Mouse (Mus musculus): ENCODE measurements around the gene Tmem220. TPM values are rescaled to one million over a fixed set of nuclear protein-coding genes. Genes with fewer than 3 reads are reported as not detected.

Tmem220 gene
- 1.9 and 2.2 TPM in 2 replicates for polyA plus RNA-seq (2015; fragmentation: Nextera tagmentation; extraction: Ambion mirVana)

GRCm38 (mm10) chr11:67024867-67025477 lies at the start of gene Tmem220:
Gene Tmem220, plus strand, starts transcription at chr11:67025154.
- no peaks in the 10 kb centered on the region; the same call in 1 of the 2 replicates for H3K27me3 ChIP-seq
- no peaks in the 10 kb centered on the region for H3K36me3 ChIP-seq
- peak within 1 kb of the TSS; percentile 82 for H3K4me2 ChIP-seq (replicated peaks)
- 1% methylated on average over 35 of the region's 35 CpGs for WGBS
- H3K4me1 ChIP-seq = peaks cover 16% of the 10 kb centered on the region
- peak; percentile 96 for ATAC-seq (ENCODE audit: insufficient number of reproducible peaks, low FRiP score, low TSS enrichment, low read depth)
- peak within 1 kb of the TSS; percentile 59 for H3K4me3 ChIP-seq (replicated peaks)
- H3K9me3 ChIP-seq (replicated peaks) = no peaks in the 10 kb centered on the region
- H3K9ac ChIP-seq = peak within 1 kb of the TSS; percentile 54
- peak within 1 kb of the TSS; percentile 23; the same call in 1 of the 2 replicates for H3K27ac ChIP-seq (replicated peaks)

DNA sequence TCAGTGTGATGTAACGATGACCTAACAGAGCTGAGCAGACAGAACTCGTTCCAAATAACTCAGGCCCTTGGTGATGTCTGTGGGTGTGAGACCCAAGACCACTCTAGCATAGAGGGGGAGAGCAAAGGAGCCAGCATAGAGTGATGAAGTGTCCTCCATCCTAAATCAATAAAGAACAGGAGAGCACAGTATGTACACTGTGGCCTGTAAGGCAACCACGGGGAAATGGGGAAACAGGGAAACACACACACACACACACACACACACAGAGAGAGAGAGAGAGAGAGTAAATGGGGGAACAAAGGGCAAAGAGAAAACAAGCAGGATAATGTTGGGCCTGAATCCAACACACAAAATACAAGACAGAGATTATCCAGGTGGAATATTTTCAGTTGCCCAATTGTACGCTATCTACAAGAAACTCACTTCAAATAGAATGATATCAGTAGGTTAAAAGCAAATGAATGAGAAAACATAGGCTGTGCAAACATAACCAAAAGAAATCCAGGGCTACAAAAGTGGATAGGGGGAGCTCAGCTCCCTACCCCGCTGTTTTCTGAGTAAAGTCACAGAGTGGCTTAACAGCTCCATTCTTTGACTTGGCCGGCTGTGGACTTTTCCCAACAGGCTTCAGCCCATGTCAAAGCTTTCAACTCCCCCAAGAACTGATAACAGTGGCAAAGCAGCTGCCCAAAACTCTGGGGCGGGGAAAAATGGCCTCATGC lies 49.2 kb upstream of the Tmem220 start:
- H3K4me2 ChIP-seq (replicated peaks) = no peak overlapping the region
- no peak for ATAC-seq (ENCODE audit: insufficient number of reproducible peaks, low FRiP score, low TSS enrichment, low read depth)
- H3K4me1 ChIP-seq = no peaks in the 10 kb centered on the region
- H3K9ac ChIP-seq = no peak overlapping the region
- 0 out of 2 replicates have a peak, but pooled peaks cover 3% of the 10 kb centered on the region for H3K9me3 ChIP-seq (replicated peaks)
- WGBS = 92% methylated on average over 7 of the region's 7 CpGs
- no peak overlapping the region for H3K4me3 ChIP-seq (replicated peaks)
- no peaks in the 10 kb centered on the region for H3K27me3 ChIP-seq
- H3K36me3 ChIP-seq = no peaks in the 10 kb centered on the region
- H3K27ac ChIP-seq (replicated peaks) = no peak overlapping the region

DNA sequence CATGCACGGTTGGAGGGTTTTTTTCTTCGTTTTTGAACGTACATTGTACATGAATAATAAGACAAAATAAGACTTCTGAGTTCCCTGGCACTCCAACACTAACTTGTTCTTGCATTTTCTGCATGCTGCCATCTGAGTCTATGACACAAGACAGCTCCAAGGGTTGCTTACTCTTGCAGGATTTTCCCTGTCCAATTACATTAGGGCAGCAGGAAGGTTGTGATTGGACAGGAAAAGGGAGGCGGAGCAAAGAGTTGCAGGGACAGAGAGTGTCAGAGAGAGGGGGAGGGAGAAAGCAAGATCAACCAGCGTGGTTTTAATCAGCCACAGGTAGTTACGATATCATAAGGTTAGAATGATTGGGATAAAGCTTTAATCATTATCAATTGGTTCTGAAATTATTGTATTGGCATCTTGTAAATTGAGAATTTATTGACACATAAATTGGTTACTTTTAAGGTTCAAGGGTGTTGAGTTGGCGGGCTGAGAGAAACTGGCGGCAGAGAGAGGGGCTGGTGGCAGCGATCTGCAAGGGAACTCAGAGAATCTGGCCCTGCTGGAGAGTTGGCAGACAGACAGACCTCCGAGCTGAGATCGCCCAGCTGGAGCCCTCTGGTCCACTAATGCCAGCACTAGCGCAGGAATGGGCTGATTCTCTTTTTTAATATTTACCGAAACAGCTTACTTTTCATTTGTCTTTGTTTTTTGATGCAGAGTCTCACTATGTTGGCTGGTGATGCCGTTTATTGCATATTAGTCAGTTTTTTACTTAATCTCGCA lies 43.4 kb upstream of the Tmem220 start:
- WGBS = 79% methylated on average over 15 of the region's 15 CpGs
- no peak overlapping the region for H3K4me3 ChIP-seq (replicated peaks)
- H3K9ac ChIP-seq = no peak overlapping the region
- peaks cover 29% of the 10 kb centered on the region for H3K4me1 ChIP-seq
- H3K4me2 ChIP-seq (replicated peaks) = no peak overlapping the region
- H3K27ac ChIP-seq (replicated peaks) = no peak overlapping the region
- no peaks in the 10 kb centered on the region for H3K27me3 ChIP-seq
- no peak for ATAC-seq (ENCODE audit: insufficient number of reproducible peaks, low FRiP score, low TSS enrichment, low read depth)
- H3K36me3 ChIP-seq = no peaks in the 10 kb centered on the region
- no peaks in the 10 kb centered on the region for H3K9me3 ChIP-seq (replicated peaks)

GRCm38 (mm10) chr11:66982794-66983193 lies 42.2 kb upstream of the Tmem220 start:
- Histone ChIP-seq H3K4me1 (peaks cover 29% of the 10 kb centered on the region), H3K4me3 (replicated peaks) (no peak overlapping the region), H3K4me2 (replicated peaks) (no peak overlapping the region), H3K9ac (no peak overlapping the region), H3K27me3 (no peaks in the 10 kb centered on the region), H3K36me3 (no peaks in the 10 kb centered on the region), H3K27ac (replicated peaks) (0 out of 2 replicates have a peak overlapping the region, but pooled peaks have one; percentile 83), H3K9me3 (replicated peaks) (no peaks in the 10 kb centered on the region)
- WGBS = 39% methylated on average over 6 of the region's 6 CpGs
- ATAC-seq (ENCODE audit: insufficient number of reproducible peaks, low FRiP score, low TSS enrichment, low read depth) = no peak

DNA sequence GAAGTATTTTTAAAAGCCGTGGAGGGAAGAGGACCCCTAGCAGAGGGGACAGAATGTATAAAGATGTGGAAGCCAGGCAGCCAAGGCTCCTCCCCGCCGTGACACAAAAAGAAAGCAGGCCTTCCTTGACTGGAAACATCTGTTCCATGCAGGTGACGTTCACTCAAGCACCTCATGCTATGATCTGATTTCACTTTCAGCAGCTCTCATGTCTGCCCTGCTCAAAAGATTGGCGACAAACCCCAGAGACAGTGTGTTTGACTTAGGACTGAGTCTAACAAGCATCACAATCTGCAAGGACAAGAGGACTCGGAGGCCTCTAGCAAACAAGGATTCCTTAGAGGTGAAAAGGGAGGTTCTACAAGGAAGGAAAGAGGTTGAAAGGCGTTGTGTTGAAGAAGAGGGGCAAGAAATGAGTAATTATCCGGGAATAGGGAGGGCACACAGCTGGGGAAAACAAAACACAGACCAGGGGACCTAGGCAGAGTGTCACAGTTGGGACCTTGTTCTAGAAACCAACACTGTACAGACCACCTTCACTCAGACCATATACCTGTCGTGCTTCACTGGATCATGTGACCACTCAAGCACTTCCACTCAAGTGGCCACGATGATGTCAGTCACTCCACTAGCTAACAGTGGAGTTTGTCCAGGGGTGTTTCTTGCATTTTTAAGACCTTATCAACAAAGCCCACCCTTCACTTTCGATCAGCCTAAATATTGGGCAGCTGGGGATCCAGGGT lies 41.4 kb upstream of the Tmem220 start:
- Histone ChIP-seq H3K9ac (no peak overlapping the region), H3K4me3 (replicated peaks) (no peak overlapping the region), H3K4me2 (replicated peaks) (0 out of 2 replicates have a peak overlapping the region, but pooled peaks have one; percentile 11), H3K27ac (replicated peaks) (peak overlapping the region; percentile 83), H3K4me1 (peaks cover 29% of the 10 kb centered on the region), H3K36me3 (no peaks in the 10 kb centered on the region), H3K27me3 (no peaks in the 10 kb centered on the region), H3K9me3 (replicated peaks) (no peaks in the 10 kb centered on the region)
- ATAC-seq (ENCODE audit: insufficient number of reproducible peaks, low FRiP score, low TSS enrichment, low read depth) = peak; percentile 5; the same call in 1 of the 2 replicates
- WGBS = 50% methylated on average over 11 of the region's 11 CpGs

DNA sequence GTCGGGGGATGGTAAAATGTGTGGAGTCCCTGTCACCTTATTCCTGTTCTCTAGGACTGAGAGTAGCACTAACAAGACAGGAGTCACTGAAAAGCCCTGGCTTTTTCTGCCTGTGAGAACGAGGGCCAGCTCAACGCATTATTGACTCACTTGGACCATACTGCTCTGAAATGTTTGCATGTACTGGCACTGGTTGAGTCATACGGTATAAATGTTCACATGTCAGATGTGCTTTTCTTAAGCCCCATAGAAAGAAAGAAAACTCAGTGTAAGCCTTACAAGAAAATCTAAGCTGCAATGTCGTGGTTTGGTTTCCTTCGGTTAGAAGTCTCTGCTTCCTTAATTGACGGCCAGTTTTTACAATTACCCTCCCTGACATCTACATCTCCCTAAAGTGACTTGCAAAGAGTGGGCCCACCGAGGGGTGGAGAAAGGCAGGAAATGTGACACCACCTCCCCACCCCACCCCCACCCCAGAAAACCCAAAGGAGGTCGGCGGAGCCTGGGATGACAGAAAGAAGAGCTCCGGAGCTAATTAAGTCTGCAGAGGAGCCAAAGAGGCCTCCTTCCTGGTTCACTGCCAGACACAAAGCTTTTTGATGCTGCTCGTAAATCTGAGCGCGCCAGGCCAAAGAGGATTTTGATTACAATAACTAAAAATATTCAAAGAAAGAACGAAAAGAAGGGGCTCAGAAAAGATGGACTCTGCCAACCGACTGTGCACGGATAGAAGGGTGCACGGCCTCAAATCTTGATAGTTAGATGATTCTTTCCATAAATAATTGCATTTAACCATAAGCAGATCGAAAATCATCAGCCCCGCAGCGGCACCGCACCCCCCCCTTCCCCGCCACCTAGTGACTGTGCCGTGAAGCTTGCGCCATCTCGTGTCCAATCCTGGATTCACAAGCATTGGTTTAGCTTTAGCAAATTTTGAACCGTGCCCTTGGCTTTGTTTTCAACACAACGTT lies 40.5 kb upstream of the Tmem220 start:
- H3K27ac ChIP-seq (replicated peaks) = peak overlapping the region; percentile 83
- peak overlapping the region; percentile 15; the same call in 1 of the 2 replicates for H3K9ac ChIP-seq
- H3K4me3 ChIP-seq (replicated peaks) = peak overlapping the region; percentile 46
- H3K9me3 ChIP-seq (replicated peaks) = no peaks in the 10 kb centered on the region
- H3K4me1 ChIP-seq = peaks cover 29% of the 10 kb centered on the region
- H3K36me3 ChIP-seq = no peaks in the 10 kb centered on the region
- H3K4me2 ChIP-seq (replicated peaks) = peak overlapping the region; percentile 69
- peak; percentile 76 for ATAC-seq (ENCODE audit: insufficient number of reproducible peaks, low FRiP score, low TSS enrichment, low read depth)
- no peaks in the 10 kb centered on the region for H3K27me3 ChIP-seq
- 4% methylated on average over 28 of the region's 28 CpGs for WGBS

- 26% methylated on average over 11 of the region's 11 CpGs for WGBS
- H3K4me3 ChIP-seq (replicated peaks) = peak overlapping the region; percentile 46
- no peaks in the 10 kb centered on the region for H3K9me3 ChIP-seq (replicated peaks)
- H3K4me1 ChIP-seq = peaks cover 29% of the 10 kb centered on the region
- H3K27ac ChIP-seq (replicated peaks) = peak overlapping the region; percentile 83
- H3K27me3 ChIP-seq = no peaks in the 10 kb centered on the region
- H3K4me2 ChIP-seq (replicated peaks) = peak overlapping the region; percentile 69
- ATAC-seq (ENCODE audit: insufficient number of reproducible peaks, low FRiP score, low TSS enrichment, low read depth) = no peak
- peak overlapping the region; percentile 15; the same call in 1 of the 2 replicates for H3K9ac ChIP-seq
- H3K36me3 ChIP-seq = no peaks in the 10 kb centered on the region
Observed at GRCm38 (mm10) chr11:66985136-66985702, 39.7 kb upstream of the Tmem220 start.

- Histone ChIP-seq H3K4me3 (replicated peaks) (no peak overlapping the region), H3K36me3 (no peaks in the 10 kb centered on the region), H3K27me3 (no peaks in the 10 kb centered on the region), H3K9ac (no peak overlapping the region), H3K4me2 (replicated peaks) (no peak overlapping the region), H3K9me3 (replicated peaks) (no peaks in the 10 kb centered on the region), H3K4me1 (no peaks in the 10 kb centered on the region), H3K27ac (replicated peaks) (no peak overlapping the region)
- 49% methylated on average over 2 of the region's 2 CpGs for WGBS
- ATAC-seq (ENCODE audit: insufficient number of reproducible peaks, low FRiP score, low TSS enrichment, low read depth) = no peak
Observed at GRCm38 (mm10) chr11:66992150-66992549, 32.8 kb upstream of the Tmem220 start.

GRCm38 (mm10) chr11:66993674-66994073 lies 31.3 kb upstream of the Tmem220 start:
- Histone ChIP-seq H3K27ac (replicated peaks) (no peak overlapping the region), H3K27me3 (no peaks in the 10 kb centered on the region), H3K4me3 (replicated peaks) (no peak overlapping the region), H3K4me1 (no peaks in the 10 kb centered on the region; the same call in 1 of the 2 replicates), H3K36me3 (no peaks in the 10 kb centered on the region), H3K9me3 (replicated peaks) (no peaks in the 10 kb centered on the region), H3K9ac (no peak overlapping the region), H3K4me2 (replicated peaks) (no peak overlapping the region)
- no peak for ATAC-seq (ENCODE audit: insufficient number of reproducible peaks, low FRiP score, low TSS enrichment, low read depth)
- 30% methylated on average over 1 of the region's 1 CpGs for WGBS
